In genomic region chr11:117995255-117995654, GRCm38 (mm10) we compare ENCODE assay signal across 12 mouse cellular contexts. TPM values are rescaled to one million over a fixed set of nuclear protein-coding genes. Genes with fewer than 3 reads are reported as not detected.
DNase-seq lines count a peak whose midpoint lies in the region; ATAC-seq lines count a peak whose summit lies in the region.
"Had no signal": no experiment of that assay in that cellular context is flagged by ENCODE, and none has a peak within 500 bp of the region (broad histone marks: within the 10 kb centered on the region; RNA-seq: fewer than 3 reads in every experiment).

No protein-coding gene starts in this region.

- no peaks in the 10 kb centered on the region for H3K9me3 ChIP-seq in heart, embryonic 16.5 days (replicated peaks; ENCODE audit: control insufficient read depth, low read length)
- no peaks in the 10 kb centered on the region for H3K9me3 ChIP-seq in midbrain, embryonic 11.5 days (ENCODE audit: control insufficient read depth, low read length)
- no peaks in the 10 kb centered on the region for H3K9me3 ChIP-seq in midbrain, embryonic 14.5 days (ENCODE audit: control insufficient read depth, low read length)
- H3K9me3 ChIP-seq in embryonic facial prominence, embryonic 13.5 days = no peaks in the 10 kb centered on the region
- H3K9me3 ChIP-seq in stomach, embryonic 15.5 days = no peaks in the 10 kb centered on the region

- peaks cover 60% of the 10 kb centered on the region for H3K4me1 ChIP-seq in heart, embryonic 16.5 days (ENCODE audit: control insufficient read depth, insufficient read depth, low read length)
- peaks cover 16% of the 10 kb centered on the region for H3K4me1 ChIP-seq in midbrain, embryonic 11.5 days (ENCODE audit: control insufficient read depth, insufficient read depth, low read length)
- H3K4me1 ChIP-seq in midbrain, embryonic 14.5 days (ENCODE audit: control insufficient read depth, insufficient read depth, low read length) = no peaks in the 10 kb centered on the region; the same call in 1 of the 2 replicates
- H3K4me1 ChIP-seq in embryonic facial prominence, embryonic 13.5 days = peaks cover 49% of the 10 kb centered on the region
- peaks cover 72% of the 10 kb centered on the region for H3K4me1 ChIP-seq in stomach, embryonic 15.5 days

- H3K36me3 ChIP-seq in heart, embryonic 16.5 days (ENCODE audit: control insufficient read depth, insufficient read depth) = no peaks in the 10 kb centered on the region
- H3K36me3 ChIP-seq in midbrain, embryonic 11.5 days (ENCODE audit: control insufficient read depth, insufficient read depth, low read length) = no peaks in the 10 kb centered on the region
- H3K36me3 ChIP-seq in midbrain, embryonic 14.5 days (ENCODE audit: control insufficient read depth, insufficient read depth, low read length) = 0 out of 2 replicates have a peak, but pooled peaks cover 14% of the 10 kb centered on the region
- H3K36me3 ChIP-seq in embryonic facial prominence, embryonic 13.5 days = peaks cover 20% of the 10 kb centered on the region
- H3K36me3 ChIP-seq in stomach, embryonic 15.5 days = no peaks in the 10 kb centered on the region

- H3K9ac ChIP-seq in heart, embryonic 16.5 days (ENCODE audit: low read length) = 0 out of 2 replicates have a peak overlapping the region, but pooled peaks have one; percentile 0
- H3K9ac ChIP-seq in midbrain, embryonic 11.5 days (ENCODE audit: low read length) = no peak overlapping the region
- no peak overlapping the region for H3K9ac ChIP-seq in midbrain, embryonic 14.5 days (replicated peaks; ENCODE audit: low read length)
- 0 out of 2 replicates have a peak overlapping the region, but pooled peaks have one; percentile 11 for H3K9ac ChIP-seq in embryonic facial prominence, embryonic 13.5 days
- no peak overlapping the region; the same call in 1 of the 2 replicates for H3K9ac ChIP-seq in stomach, embryonic 15.5 days

- H3K4me3 ChIP-seq in heart, embryonic 16.5 days (ENCODE audit: low read length) = no peak overlapping the region
- H3K4me3 ChIP-seq in midbrain, embryonic 11.5 days (ENCODE audit: low read depth, low read length) = no peak overlapping the region
- H3K4me3 ChIP-seq in midbrain, embryonic 14.5 days (replicated peaks; ENCODE audit: low read depth, low read length) = no peak overlapping the region
- H3K4me3 ChIP-seq in embryonic facial prominence, embryonic 13.5 days = no peak overlapping the region
- H3K4me3 ChIP-seq in stomach, embryonic 15.5 days (replicated peaks) = no peak overlapping the region

- no peaks in the 10 kb centered on the region for H3K27me3 ChIP-seq in heart, embryonic 16.5 days (ENCODE audit: control insufficient read depth, insufficient read depth, low read length)
- no peaks in the 10 kb centered on the region for H3K27me3 ChIP-seq in midbrain, embryonic 11.5 days (ENCODE audit: control insufficient read depth, insufficient read depth, low read length)
- no peaks in the 10 kb centered on the region for H3K27me3 ChIP-seq in midbrain, embryonic 14.5 days (ENCODE audit: control insufficient read depth, insufficient read depth, low read length)
- H3K27me3 ChIP-seq in embryonic facial prominence, embryonic 13.5 days = no peaks in the 10 kb centered on the region
- no peaks in the 10 kb centered on the region for H3K27me3 ChIP-seq in stomach, embryonic 15.5 days (replicated peaks)

- no peak overlapping the region for H3K4me2 ChIP-seq in heart, embryonic 16.5 days (ENCODE audit: low read depth, low read length)
- H3K4me2 ChIP-seq in midbrain, embryonic 11.5 days = no peak overlapping the region
- H3K4me2 ChIP-seq in midbrain, embryonic 14.5 days (ENCODE audit: low read length) = no peak overlapping the region
- H3K4me2 ChIP-seq in embryonic facial prominence, embryonic 13.5 days = no peak overlapping the region
- H3K4me2 ChIP-seq in stomach, embryonic 15.5 days = no peak overlapping the region

- 31% methylated on average over 2 of the region's 2 CpGs for WGBS in heart, embryonic 16.5 days
- 56% methylated on average over 2 of the region's 2 CpGs for WGBS in midbrain, embryonic 11.5 days
- 45% methylated on average over 2 of the region's 2 CpGs for WGBS in midbrain, embryonic 14.5 days
- 68% methylated on average over 2 of the region's 2 CpGs for WGBS in embryonic facial prominence, embryonic 13.5 days
- WGBS in stomach, embryonic 15.5 days = 73% methylated on average over 2 of the region's 2 CpGs

- 0 out of 2 replicates have a peak overlapping the region, but pooled peaks have one; percentile 5 for H3K27ac ChIP-seq in heart, embryonic 16.5 days (ENCODE audit: low read length)
- H3K27ac ChIP-seq in midbrain, embryonic 11.5 days (ENCODE audit: low read depth, low read length) = no peak overlapping the region
- H3K27ac ChIP-seq in midbrain, embryonic 14.5 days (replicated peaks; ENCODE audit: low read depth, low read length) = no peak overlapping the region
- H3K27ac ChIP-seq in embryonic facial prominence, embryonic 13.5 days = peak overlapping the region; percentile 39
- H3K27ac ChIP-seq in stomach, embryonic 15.5 days = peak overlapping the region; percentile 31; the same call in 1 of the 2 replicates

- no peak for ATAC-seq in heart, embryonic 16.5 days (replicated peaks; ENCODE audit: extremely low read depth, insufficient read depth, low FRiP score)
- no peak for ATAC-seq in midbrain, embryonic 11.5 days (ENCODE audit: low FRiP score)
- no peak for ATAC-seq in midbrain, embryonic 14.5 days (ENCODE audit: low FRiP score, low TSS enrichment)
- no peak for ATAC-seq in embryonic facial prominence, embryonic 13.5 days (ENCODE audit: insufficient number of reproducible peaks, insufficient read depth, low FRiP score, low TSS enrichment, low read depth)
- no peak for ATAC-seq in stomach, embryonic 15.5 days (ENCODE audit: insufficient read depth, low FRiP score, low read depth)

- DNase-seq in heart, postnatal 4 days = no peak
- peak; percentile 78 for DNase-seq in midbrain, embryonic 11.5 days (ENCODE audit: low spot score, missing footprints)
- DNase-seq in midbrain, embryonic 14.5 days = no peak
- DNase-seq in cerebellum, postnatal 25 days = no peak
- no peak for DNase-seq in urinary bladder, postnatal 36 days (ENCODE audit: low spot score in 2 of 2)
- DNase-seq: cerebellum, postnatal 14 days; kidney, postnatal 10 days; lung, adult 18-20 months; thymus, postnatal 36 days had no signal

RNA-seq across cellular contexts. Expression of gene Pgs1, which starts 9.2 kb away (rescaled TPM):
- 26.9 and 28.9 TPM in 2 replicates for polyA plus RNA-seq in heart, embryonic 16.5 days (2015; fragmentation: Nextera tagmentation; extraction: Ambion mirVana)
- 10 to 100 TPM; 25.0 to 26.2 TPM for total RNA-seq in heart, postnatal 4 days (2021)
- polyA plus RNA-seq in midbrain, embryonic 11.5 days (2014; fragmentation: Nextera tagmentation; extraction: Ambion mirVana) = 40.2 and 42.7 TPM in 2 replicates
- 47.9 and 51.4 TPM in 2 replicates for polyA plus RNA-seq in midbrain, embryonic 14.5 days (2014; fragmentation: Nextera tagmentation; extraction: Ambion mirVana)
- 37.4 and 39.5 TPM in 2 replicates for polyA plus RNA-seq in embryonic facial prominence, embryonic 13.5 days (2015; fragmentation: Nextera tagmentation; extraction: Ambion mirVana)
- polyA plus RNA-seq in stomach, embryonic 15.5 days (2015; fragmentation: Nextera tagmentation; extraction: Ambion mirVana) = 31.7 and 34.6 TPM in 2 replicates

RNA-seq across cellular contexts. Expression of gene Socs3, which starts 25.4 kb away (rescaled TPM):
- polyA plus RNA-seq in heart, embryonic 16.5 days (2015; fragmentation: Nextera tagmentation; extraction: Ambion mirVana) = 7.2 and 8.2 TPM in 2 replicates
- total RNA-seq in heart, postnatal 4 days (2021) = 1 to 10 TPM; 5.5 TPM
- 5.5 and 5.9 TPM in 2 replicates for polyA plus RNA-seq in midbrain, embryonic 11.5 days (2014; fragmentation: Nextera tagmentation; extraction: Ambion mirVana)
- polyA plus RNA-seq in midbrain, embryonic 14.5 days (2014; fragmentation: Nextera tagmentation; extraction: Ambion mirVana) = 4.3 and 7.2 TPM in 2 replicates
- polyA plus RNA-seq in embryonic facial prominence, embryonic 13.5 days (2015; fragmentation: Nextera tagmentation; extraction: Ambion mirVana) = 12.7 and 15.0 TPM in 2 replicates
- polyA plus RNA-seq in stomach, embryonic 15.5 days (2015; fragmentation: Nextera tagmentation; extraction: Ambion mirVana) = 16.0 and 18.5 TPM in 2 replicates

Comparison
In these comparisons a context has a peak if more than half of its experiments do, and no peak if none do; other contexts are left out.
1. H3K27ac ChIP-seq: peak in heart, embryonic 16.5 days (single experiment), embryonic facial prominence, embryonic 13.5 days (single experiment) and stomach, embryonic 15.5 days (single experiment); none in midbrain, embryonic 11.5 days (single experiment) and midbrain, embryonic 14.5 days (single experiment).
2. H3K9ac ChIP-seq: peak in heart, embryonic 16.5 days (single experiment) and embryonic facial prominence, embryonic 13.5 days (single experiment); none in midbrain, embryonic 11.5 days (single experiment), midbrain, embryonic 14.5 days (single experiment) and stomach, embryonic 15.5 days (single experiment).